Mouse (Mus musculus): ENCODE measurements around the gene Tekt1.

- TF ChIP-seq POLR2A (IDR thresholded peaks at IDR 0.05; ENCODE audit: low read depth, low read length) (no peak), CTCF (IDR thresholded peaks at IDR 0.05; ENCODE audit: extremely low read depth, insufficient read length, insufficient replicate concordance, low read depth, low read length) (no peak)
Measured at GRCm38 (mm10) chr11:72407574-72407973, 45.3 kb upstream of the Tekt1 start.
